Mouse (Mus musculus) CH12.LX (cell line): ENCODE data around the gene Lin7c. TPM values are rescaled to one million over a fixed set of nuclear protein-coding genes. Genes with fewer than 3 reads are reported as not detected.
"Not testable (repeated sequence)": the region's sequence is repeated elsewhere in the genome, so short reads cannot be mapped to it uniquely, and the experiment has no call there.

Experiments
- DNase-seq: peaks from one replicate; pipeline ENCODE4 v3.0.0-alpha.2; 2013; ENCODE audit errors: extremely low read depth
- H3K27ac ChIP-seq: 2 replicates; pipeline ENCODE4 v1.5.1; 2012; ENCODE audit warnings: low read depth, mild to moderate bottlenecking, control low read depth, moderate library complexity; ENCODE audit not compliant: insufficient read depth
- H3K27me3 ChIP-seq: replicated peaks from 2 replicates; pipeline ENCODE3; 2012; ENCODE audit warnings: inconsistent platforms
- H3K36me3 ChIP-seq, 2 experiments: replicated peaks in 1 of 2; 2 replicates each; pipeline versions ENCODE3 to v1.6.1; 2012; ENCODE audit warnings: inconsistent platforms in 1 of 2, low read length in 1 of 2, mild to moderate bottlenecking in 1 of 2, mixed read lengths in 1 of 2, moderate library complexity in 1 of 2; ENCODE audit not compliant: control insufficient read depth in 1 of 2, insufficient read depth in 1 of 2
- H3K4me1 ChIP-seq, 2 experiments: 2 replicates each; pipeline ENCODE4 v1.6.1; 2012; ENCODE audit warnings: inconsistent platforms in 1 of 2, moderate library complexity in 1 of 2; ENCODE audit not compliant: insufficient read depth in 2 of 2, control insufficient read depth in 1 of 2
- H3K4me2 ChIP-seq: 2 replicates; pipeline ENCODE4 v1.6.1; 2012; ENCODE audit warnings: low read depth, mild to moderate bottlenecking, control low read depth; ENCODE audit not compliant: poor library complexity, insufficient read depth, severe bottlenecking
- H3K4me3 ChIP-seq, 3 experiments: fragments of 150-350 bp in 1 of 3; sonication (generic) in 1 of 3; replicated peaks in 1 of 3; 2 replicates each; pipeline versions ENCODE3 to v1.5.1; 2011 to 2012; ENCODE audit warnings: low read depth in 2 of 3, low read length in 2 of 3, mild to moderate bottlenecking in 2 of 3, moderate library complexity in 2 of 3, control low read depth in 1 of 3, improper control_type of control experiment in 1 of 3, inconsistent platforms in 1 of 3, mixed read lengths in 1 of 3; ENCODE audit not compliant: poor library complexity in 1 of 3
- H3K79me2 ChIP-seq: replicated peaks from 2 replicates; pipeline ENCODE4 v1.6.1; 2012; ENCODE audit warnings: mild to moderate bottlenecking, moderate library complexity; ENCODE audit not compliant: control insufficient read depth, poor library complexity, insufficient read depth, severe bottlenecking; ENCODE audit errors: extremely low read depth
- H3K9ac ChIP-seq: 2 replicates; pipeline ENCODE4 v1.6.1; 2012; ENCODE audit warnings: low read depth, mild to moderate bottlenecking, control low read depth, moderate library complexity; ENCODE audit not compliant: insufficient read depth
- H3K9me3 ChIP-seq: replicated peaks from 2 replicates; pipeline ENCODE3; 2012; ENCODE audit warnings: low read length, inconsistent platforms, mixed read lengths
- CHD1 ChIP-seq: IDR thresholded peaks from 2 replicates; pipeline ENCODE4 v1.6.1; 2012; ENCODE audit warnings: low read depth, low read length, improper control_type of control experiment, inconsistent platforms
- CTCF ChIP-seq, 2 experiments: IDR thresholded peaks in 1 of 2; conservative IDR thresholded peaks in 1 of 2; 2 replicates each; pipeline ENCODE4 v1.5.1; 2011 to 2012; ENCODE audit warnings: low read depth in 2 of 2, low read length in 2 of 2, improper control_type of control experiment in 1 of 2, inconsistent platforms in 1 of 2, mild to moderate bottlenecking in 1 of 2, moderate library complexity in 1 of 2
- ELF1 ChIP-seq: IDR thresholded peaks from 2 replicates; pipeline ENCODE4 v1.6.1; 2014; ENCODE audit warnings: low read depth, mild to moderate bottlenecking, inconsistent platforms, low read length, improper control_type of control experiment
- ETS1 ChIP-seq: conservative IDR thresholded peaks from 2 replicates; pipeline ENCODE4 v1.6.1; 2012; ENCODE audit warnings: low read depth, mild to moderate bottlenecking, inconsistent platforms, low read length, improper control_type of control experiment, moderate library complexity
- GABPA ChIP-seq: IDR thresholded peaks from 2 replicates; pipeline ENCODE4 v1.6.1; 2012; ENCODE audit warnings: low read depth, low read length, improper control_type of control experiment, inconsistent platforms; ENCODE audit not compliant: insufficient replicate concordance
- IRF4 ChIP-seq: IDR thresholded peaks from 2 replicates; pipeline ENCODE4 v1.6.1; 2014; ENCODE audit warnings: low read depth, mild to moderate bottlenecking, inconsistent platforms, low read length, improper control_type of control experiment
- JUN ChIP-seq: IDR thresholded peaks from 2 replicates; pipeline ENCODE4 v1.6.1; 2011; ENCODE audit warnings: low read depth, mild to moderate bottlenecking, low read length, improper control_type of control experiment, moderate library complexity; ENCODE audit not compliant: insufficient read depth
- MEF2A ChIP-seq: IDR thresholded peaks from 2 replicates; pipeline ENCODE4 v1.6.1; 2014; ENCODE audit warnings: low read depth, mild to moderate bottlenecking, inconsistent platforms, low read length, improper control_type of control experiment, borderline replicate concordance
- MXI1 ChIP-seq: IDR thresholded peaks from 2 replicates; pipeline ENCODE4 v1.6.1; 2011; ENCODE audit warnings: mild to moderate bottlenecking, low read depth, low read length, improper control_type of control experiment
- NELFE ChIP-seq: IDR thresholded peaks from 2 replicates; pipeline ENCODE4 v1.6.1; 2011; ENCODE audit warnings: low read depth, low read length, improper control_type of control experiment
- NRF1 ChIP-seq: IDR thresholded peaks from 2 replicates; pipeline ENCODE4 v1.6.1; 2014; ENCODE audit warnings: low read depth, mild to moderate bottlenecking, inconsistent platforms, low read length, improper control_type of control experiment, moderate library complexity
- POLR2AphosphoS2 ChIP-seq: IDR thresholded peaks from 2 replicates; pipeline ENCODE4 v1.6.1; 2011; ENCODE audit warnings: low read depth, low read length, improper control_type of control experiment
- RCOR1 ChIP-seq: conservative IDR thresholded peaks from 2 replicates; pipeline ENCODE4 v1.6.1; 2012; ENCODE audit warnings: low read depth, mild to moderate bottlenecking, inconsistent platforms, low read length, improper control_type of control experiment
- SIN3A ChIP-seq: IDR thresholded peaks from 2 replicates; pipeline ENCODE4 v1.6.1; 2012; ENCODE audit warnings: low read length, improper control_type of control experiment, inconsistent platforms
- TCF12 ChIP-seq: IDR thresholded peaks from 2 replicates; pipeline ENCODE4 v1.6.1; 2014; ENCODE audit warnings: low read depth, mild to moderate bottlenecking, inconsistent platforms, low read length, improper control_type of control experiment
- USF2 ChIP-seq: conservative IDR thresholded peaks from 2 replicates; pipeline ENCODE4 v1.6.1; 2011; ENCODE audit warnings: low read depth, low read length, improper control_type of control experiment
- ZKSCAN1 ChIP-seq: IDR thresholded peaks from 2 replicates; pipeline ENCODE4 v1.6.1; 2012; ENCODE audit warnings: low read depth, inconsistent platforms, low read length, improper control_type of control experiment, borderline replicate concordance
- ZMIZ1 ChIP-seq: IDR thresholded peaks from 2 replicates; pipeline ENCODE4 v1.6.1; 2012; ENCODE audit warnings: low read depth, mild to moderate bottlenecking, inconsistent platforms, low read length, improper control_type of control experiment
- dilution Hi-C: fragments of 300-500 bp; cut with MboI; formaldehyde crosslinking; loops from 2 replicates; pipeline ENCODE4 v1.14.3; 2020; ENCODE audit warnings: low sequenced_read_pairs; ENCODE audit not compliant: extremely low pct_unique_long_range_greater_than_20kb, extremely low pct_ligation_motif_present
- in situ Hi-C: fragments of 300-500 bp; cut with MboI; formaldehyde crosslinking; loops from 3 replicates; pipeline ENCODE4 v1.14.3; 2019; ENCODE audit warnings: low sequenced_read_pairs, low pct_ligation_motif_present, low pct_unique_long_range_greater_than_20kb, mixed read lengths
- polyA plus RNA-seq: library from polyadenylated mRNA; unstranded; fragments of >175 nt; gene quantifications from 2 replicates; pipeline ENCODE4 v1.2.1, GENCODE M21; 2012; ENCODE audit warnings: low read depth; ENCODE audit not compliant: insufficient read length
- total RNA-seq, 2 experiments: library from RNA; depleted of rRNA; stranded (reverse); fragments of 300-350 nt in 1 of 2; fragments of >200 nt in 1 of 2; gene quantifications; 2 replicates each; pipeline ENCODE4 v1.2.3; 2012 to 2014

Gene Lin7c
- total and polyA plus RNA-seq, 3 experiments: 29.7 to 75.0 (median 52.3) TPM

DNA sequence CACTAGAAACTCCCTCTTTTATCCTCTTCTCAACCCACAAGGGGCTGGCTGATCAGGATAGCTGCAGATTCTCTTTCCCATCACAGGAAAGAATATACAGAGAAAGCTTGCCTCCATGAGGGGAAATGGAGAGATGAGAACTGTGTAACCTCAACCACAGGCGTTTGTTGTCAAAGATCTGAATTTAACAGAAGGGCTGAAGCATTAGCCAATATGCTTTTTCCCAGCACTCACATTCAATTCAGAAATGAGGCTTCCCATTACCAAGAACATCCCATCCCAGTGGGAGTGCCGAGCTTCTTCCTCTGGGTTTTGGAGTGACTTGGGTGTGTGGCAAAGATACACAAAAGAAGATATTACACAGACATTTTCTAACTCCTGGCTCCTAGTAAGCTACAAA, 31.0 kb upstream of the Lin7c start:
- Histone ChIP-seq H3K27ac (no peak overlapping the region), H3K9me3 (no peaks in the 10 kb centered on the region), H3K4me1 (no peaks in the 10 kb centered on the region), H3K4me2 (no peak overlapping the region), H3K36me3 (no peaks in the 10 kb centered on the region), H3K27me3 (no peaks in the 10 kb centered on the region), H3K4me3 (no peak overlapping the region), H3K9ac (no peak overlapping the region), H3K79me2 (no peaks in the 10 kb centered on the region)
- no peak for TF ChIP-seq NELFE
- TF ChIP-seq ZMIZ1: no peak
- no peak for TF ChIP-seq NRF1
- no peak for TF ChIP-seq MEF2A
- no peak for TF ChIP-seq ZKSCAN1
- no peak for TF ChIP-seq ELF1
- no peak for TF ChIP-seq CTCF (conservative IDR thresholded peaks at IDR 0.05 in 1 of 2, IDR thresholded peaks at IDR 0.05 in 1 of 2; ENCODE audit: low read depth in 2 of 2, low read length in 2 of 2)
- no peak for TF ChIP-seq USF2
- TF ChIP-seq SIN3A: no peak
- TF ChIP-seq ETS1: no peak
- no peak for TF ChIP-seq TCF12
- TF ChIP-seq GABPA: no peak
- no peak for TF ChIP-seq MXI1
- TF ChIP-seq JUN: no peak
- TF ChIP-seq IRF4: no peak
- no peak for TF ChIP-seq RCOR1
- in situ Hi-C loops (no loop called here), dilution Hi-C loops (no loop called here)
- no peak for DNase-seq

DNA sequence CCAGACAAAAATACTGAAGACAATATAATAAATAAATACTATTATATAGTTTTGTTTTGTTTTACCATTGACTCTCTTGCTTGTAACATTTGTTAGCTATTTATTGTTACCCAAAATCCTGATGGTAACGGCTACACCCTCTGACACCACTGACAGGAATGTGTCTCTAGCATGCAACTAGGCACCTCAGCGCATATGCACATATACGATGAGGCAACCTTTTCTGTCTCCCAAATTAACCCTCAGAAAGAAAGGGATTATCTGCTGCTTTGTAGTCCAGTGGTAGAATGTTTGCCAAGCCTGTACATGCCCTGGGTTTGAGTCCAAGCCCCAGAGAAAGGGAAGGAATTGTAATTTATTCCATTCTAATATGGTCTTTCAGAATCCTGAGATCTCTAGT, 29.8 kb upstream of the Lin7c start:
- Histone ChIP-seq H3K4me3 (no peak overlapping the region), H3K36me3 (no peaks in the 10 kb centered on the region), H3K9me3 (no peaks in the 10 kb centered on the region), H3K27ac (no peak overlapping the region), H3K4me1 (no peaks in the 10 kb centered on the region)
- in situ Hi-C loops: no loop called here
- no peak for TF ChIP-seq POLR2AphosphoS2
- TF ChIP-seq NELFE: no peak
- no peak for TF ChIP-seq CHD1
- TF ChIP-seq, all 38 proteins: peak for 0
- H3K9ac ChIP-seq: no peak overlapping the region
- H3K4me2 ChIP-seq: no peak overlapping the region
- H3K79me2 ChIP-seq: no peaks in the 10 kb centered on the region
- dilution Hi-C loops: no loop called here
- H3K27me3 ChIP-seq: no peaks in the 10 kb centered on the region
- no peak for DNase-seq

DNA sequence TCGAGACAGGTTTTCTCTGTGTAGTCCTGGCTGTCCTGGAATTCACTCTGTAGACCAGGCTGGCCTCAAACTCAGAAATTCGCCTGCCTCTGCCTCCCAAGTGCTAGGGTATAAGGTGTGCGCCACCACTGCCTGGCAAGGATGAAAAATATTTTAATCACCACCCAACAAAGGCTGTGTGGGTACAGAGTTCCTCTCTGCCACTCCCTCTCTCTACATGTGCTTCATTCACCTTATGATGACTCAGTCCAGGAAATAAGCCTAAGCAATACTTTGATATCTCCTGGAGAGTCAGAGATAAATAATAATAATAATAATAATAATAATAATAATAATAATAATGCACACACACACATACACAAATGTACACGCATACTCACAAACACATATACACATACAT, 11.2 kb upstream of the Lin7c start:
- H3K27ac ChIP-seq, H3K79me2 ChIP-seq, dilution Hi-C loops, H3K4me1 ChIP-seq, H3K4me2 ChIP-seq, H3K9me3 ChIP-seq, in situ Hi-C loops, DNase-seq, H3K4me3 ChIP-seq, H3K36me3 ChIP-seq, H3K9ac ChIP-seq, H3K27me3 ChIP-seq: not testable (repeated sequence)
